In the genomic region with DNA sequence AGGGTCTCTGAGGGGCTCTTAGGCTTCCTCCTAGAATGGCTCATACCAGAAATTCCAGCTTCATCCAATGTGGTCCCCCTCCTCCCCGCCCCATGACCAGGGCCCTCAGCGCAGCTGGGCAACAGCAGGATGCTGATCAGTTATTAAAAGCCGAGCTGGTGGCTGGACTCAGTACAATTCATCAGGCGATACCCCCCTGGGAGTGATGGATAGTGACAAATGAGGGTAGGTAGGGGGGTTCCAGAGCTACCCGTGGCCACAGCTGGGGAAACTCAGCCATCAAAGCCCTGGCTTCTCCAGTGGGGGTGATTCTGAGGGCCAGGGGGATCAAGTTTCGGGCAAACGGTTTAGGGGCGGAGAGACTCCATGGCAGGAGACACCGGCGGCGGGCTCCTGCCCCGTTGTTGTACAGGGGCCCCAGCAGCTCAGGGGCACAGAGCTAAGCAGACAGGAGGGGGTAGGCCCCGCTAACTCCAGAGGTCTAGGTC, we compare ENCODE assay signal across 12 mouse cellular contexts. TPM values are rescaled to one million over a fixed set of nuclear protein-coding genes. Genes with fewer than 3 reads are reported as not detected.
DNase-seq lines count a peak whose midpoint lies in the region; ATAC-seq lines count a peak whose summit lies in the region.
"Had no signal": no experiment of that assay in that cellular context is flagged by ENCODE, and none has a peak within 500 bp of the region (broad histone marks: within the 10 kb centered on the region; RNA-seq: fewer than 3 reads in every experiment).

No protein-coding gene starts in this region.

- peaks cover 53% of the 10 kb centered on the region for H3K4me1 ChIP-seq in heart, embryonic 13.5 days
- peaks cover 98% of the 10 kb centered on the region for H3K4me1 ChIP-seq in limb, embryonic 12.5 days (replicated peaks)

- WGBS in heart, embryonic 13.5 days: 9% methylated on average over 13 of the region's 13 CpGs
- WGBS in limb, embryonic 12.5 days: 2% methylated on average over 13 of the region's 13 CpGs

- no peaks in the 10 kb centered on the region for H3K9me3 ChIP-seq in heart, embryonic 13.5 days
- no peaks in the 10 kb centered on the region for H3K9me3 ChIP-seq in limb, embryonic 12.5 days

- H3K27me3 ChIP-seq in heart, embryonic 13.5 days (replicated peaks): peaks cover 69% of the 10 kb centered on the region
- H3K27me3 ChIP-seq in limb, embryonic 12.5 days: peaks cover 3% of the 10 kb centered on the region

- ATAC-seq in heart, embryonic 13.5 days (ENCODE audit: extremely low read depth, insufficient number of reproducible peaks, low FRiP score, low TSS enrichment): no peak
- ATAC-seq in limb, embryonic 12.5 days (ENCODE audit: insufficient number of reproducible peaks, insufficient read depth, low FRiP score, low TSS enrichment, low read depth): peak; percentile 64
- no peak for ATAC-seq in erythroid progenitor cell, adult 5-6 weeks (replicated peaks; ENCODE audit: low FRiP score, poor library complexity, severe bottlenecking)

- H3K4me3 ChIP-seq in heart, embryonic 13.5 days: no peak overlapping the region
- H3K4me3 ChIP-seq in limb, embryonic 12.5 days (replicated peaks): peak overlapping the region; percentile 30

- peak overlapping the region; percentile 44; the same call in 1 of the 2 replicates for H3K9ac ChIP-seq in heart, embryonic 13.5 days
- peak overlapping the region; percentile 50 for H3K9ac ChIP-seq in limb, embryonic 12.5 days (replicated peaks)

- no peak for DNase-seq in heart, adult 9 months (ENCODE audit: low spot score in 2 of 2)
- peak; percentile 65 for DNase-seq in retina, embryonic 14.5 days (ENCODE audit: low spot score)
- no peak for DNase-seq in retina, postnatal 1 day
- DNase-seq in natural killer cell, adult 2 months (ENCODE audit: low spot score in 2 of 2): no peak
- no peak for DNase-seq in adrenal gland, adult 2 months
- DNase-seq: cerebellum, postnatal 36 days; gastrocnemius, postnatal 10 days; kidney, postnatal 10 days; lung, postnatal 36 days had no signal

- H3K4me2 ChIP-seq in heart, embryonic 13.5 days: peak overlapping the region; percentile 43
- H3K4me2 ChIP-seq in limb, embryonic 12.5 days: peak overlapping the region; percentile 53

- H3K36me3 ChIP-seq in heart, embryonic 13.5 days: no peaks in the 10 kb centered on the region
- no peaks in the 10 kb centered on the region for H3K36me3 ChIP-seq in limb, embryonic 12.5 days

- no peak overlapping the region for H3K27ac ChIP-seq in heart, embryonic 13.5 days (replicated peaks)
- peak overlapping the region; percentile 95 for H3K27ac ChIP-seq in limb, embryonic 12.5 days

RNA-seq across cellular contexts. Expression of a gene that starts 10.3 kb away (rescaled TPM):
- 0.05 and 0.07 TPM in 2 replicates for polyA plus RNA-seq in heart, embryonic 13.5 days (2015; fragmentation: Nextera tagmentation; extraction: Ambion mirVana)
- polyA plus RNA-seq in limb, embryonic 12.5 days (2016; fragmentation: Nextera tagmentation; extraction: Ambion mirVana): 0.19 and 0.42 TPM in 2 replicates
- not detected in 2 replicates for total RNA-seq in erythroid progenitor cell, adult 5-6 weeks (2015; ENCODE audit: low replicate concordance)
- total RNA-seq in erythroid progenitor cell, adult 5-6 weeks (2017; ENCODE audit: low replicate concordance): not detected in 2 replicates
- under 1 TPM; 0.21 to 0.84 TPM for total RNA-seq in adrenal gland, adult 2 months (2021)
- polyA plus RNA-seq in adrenal gland, adult 2 months (2012; rRNA removed): 0.18 and 0.34 TPM in 2 replicates
- total RNA-seq: gastrocnemius, postnatal 10 days had no signal
